Mouse (Mus musculus) G1E (cell line): ENCODE measurements around the gene Kbtbd6.

ENCODE experiments used
- CTCF ChIP-seq: IDR thresholded peaks from 2 replicates; pipeline ENCODE4 v1.5.1; 2012; ENCODE audit warnings: low read depth, low read length, inconsistent platforms, mixed read lengths
- GATA1 ChIP-seq: IDR thresholded peaks from 2 replicates; pipeline ENCODE4 v1.6.1; 2012; ENCODE audit warnings: borderline replicate concordance, low read length, inconsistent platforms, mixed read lengths
- GATA2 ChIP-seq: IDR thresholded peaks from 2 replicates; pipeline ENCODE4 v1.6.1; 2012; ENCODE audit warnings: low read depth, low read length, inconsistent platforms, borderline replicate concordance
- POLR2AphosphoS5 ChIP-seq: IDR thresholded peaks from 2 replicates; pipeline ENCODE4 v1.6.1; 2012; ENCODE audit warnings: low read depth, low read length, inconsistent platforms; ENCODE audit not compliant: insufficient replicate concordance
- TAL1 ChIP-seq: conservative IDR thresholded peaks from 2 replicates; pipeline ENCODE4 v1.6.1; 2012; ENCODE audit warnings: low read depth, low read length, inconsistent platforms, mixed read lengths

DNA sequence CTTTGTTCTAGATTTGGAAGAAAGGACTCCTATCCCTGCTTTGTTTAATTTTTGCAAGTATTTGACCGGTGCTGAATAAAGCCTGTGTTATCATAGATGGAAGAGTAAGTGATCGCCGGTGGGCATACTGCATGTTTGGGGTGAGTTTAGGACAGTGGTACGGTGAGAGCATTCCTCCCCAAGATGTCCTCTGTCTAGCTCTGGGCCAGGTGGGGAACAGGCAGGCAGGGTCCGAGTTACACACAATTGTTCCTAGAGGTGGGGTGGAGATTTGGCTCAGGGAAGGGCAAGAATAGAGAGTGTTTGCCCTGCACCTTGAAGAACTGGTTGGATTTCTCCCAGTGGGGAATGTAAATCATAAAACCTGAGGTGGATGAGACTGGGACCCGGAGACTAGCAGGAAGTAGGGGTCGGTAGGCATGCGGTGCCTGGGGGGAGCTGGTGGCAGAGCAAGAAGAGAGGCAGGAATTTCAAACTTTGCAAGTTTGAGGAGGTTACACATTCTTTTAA lies 32.0 kb downstream of the Kbtbd6 start:
- TF ChIP-seq CTCF = no peak
- no peak for TF ChIP-seq GATA1
- TF ChIP-seq TAL1 = no peak
- no peak for TF ChIP-seq GATA2
- no peak for TF ChIP-seq POLR2AphosphoS5
